Mouse (Mus musculus) T-helper 17 cell (primary cell): Measurements from ENCODE around the gene Atn1.

Source experiments
- in situ Hi-C, 2 experiments: fragments of 300-600 bp; cut with MboI, MseI; formaldehyde crosslinking; loops; 1 replicate in 1 of 2; 2 replicates in 1 of 2; pipeline ENCODE4 v1.15.1; 2025; ENCODE audit warnings: high pct_unique_total_duplicates in 2 of 2

The Atn1 gene

GRCm38 (mm10) chr6:124742839-124743514 is 13.3 kb downstream of the Atn1 start:
- in situ Hi-C loops: loop anchor here in 1 of 2 experiments (10.0 kb wide), 1 partner anchor 1938 kb away; the partner anchor contains the start of gene Slc2a3

GRCm38 (mm10) chr6:124741842-124742241 is 14.5 kb downstream of the Atn1 start:
- in situ Hi-C loops: loop anchor here in 1 of 2 experiments (10.0 kb wide), 1 partner anchor 1937 kb away; the partner anchor contains the start of gene Slc2a3

- in situ Hi-C loops: loop anchor here in 1 of 2 experiments (10.0 kb wide), 1 partner anchor 1936 kb away; the partner anchor contains the start of gene Slc2a3
Observed at GRCm38 (mm10) chr6:124740888-124741761, 15.2 kb downstream of the Atn1 start, which contains the start of gene Grcc10. Grcc10 (minus strand) TSS chr6:124741374.

- in situ Hi-C loops: loop anchor here in 1 of 2 experiments (10.0 kb wide), 1 partner anchor 1936 kb away; the partner anchor contains the start of gene Slc2a3
Observed at GRCm38 (mm10) chr6:124740211-124740887, 16.0 kb downstream of the Atn1 start.

- in situ Hi-C loops: no loop called here
Observed at GRCm38 (mm10) chr6:124739231-124739796, 17.0 kb downstream of the Atn1 start.

GRCm38 (mm10) chr6:124738511-124739023 is 17.8 kb downstream of the Atn1 start, which contains the start of gene Ptpn6:
Ptpn6 (minus strand) TSS chr6:124738714.
- in situ Hi-C loops: no loop called here

- in situ Hi-C loops: no loop called here
Observed at GRCm38 (mm10) chr6:124737040-124737439, 19.3 kb downstream of the Atn1 start.

- in situ Hi-C loops: no loop called here
Observed at GRCm38 (mm10) chr6:124734417-124734816, 21.9 kb downstream of the Atn1 start.

- in situ Hi-C loops: no loop called here
Observed at GRCm38 (mm10) chr6:124732476-124733370, 23.6 kb downstream of the Atn1 start.

- in situ Hi-C loops: no loop called here
Observed at GRCm38 (mm10) chr6:124731038-124731437, 25.3 kb downstream of the Atn1 start.

- in situ Hi-C loops: no loop called here
Observed at GRCm38 (mm10) chr6:124729850-124730705, 26.2 kb downstream of the Atn1 start.

GRCm38 (mm10) chr6:124728621-124729020 is 27.7 kb downstream of the Atn1 start:
- in situ Hi-C loops: no loop called here

GRCm38 (mm10) chr6:124724472-124724871 is 31.9 kb downstream of the Atn1 start:
- in situ Hi-C loops: no loop called here

- in situ Hi-C loops: no loop called here
Observed at GRCm38 (mm10) chr6:124723541-124723940, 32.8 kb downstream of the Atn1 start.

- in situ Hi-C loops: no loop called here
Observed at GRCm38 (mm10) chr6:124722876-124723473, 33.3 kb downstream of the Atn1 start.

- in situ Hi-C loops: no loop called here
Observed at GRCm38 (mm10) chr6:124720904-124721303, 35.4 kb downstream of the Atn1 start.

GRCm38 (mm10) chr6:124719354-124719978 is 36.9 kb downstream of the Atn1 start:
- in situ Hi-C loops: loop anchor here in 1 of 2 experiments (5.0 kb wide), 1 partner anchor 43 kb away; no protein-coding TSS in a partner anchor

- in situ Hi-C loops: loop anchor here in 1 of 2 experiments (5.0 kb wide), 1 partner anchor 44 kb away; no protein-coding TSS in a partner anchor
Observed at GRCm38 (mm10) chr6:124718703-124719102, 37.6 kb downstream of the Atn1 start.
